Mouse (Mus musculus) brain, embryonic 14.5 days (tissue): ENCODE results near the gene Olfr319. TPM values are rescaled to one million over a fixed set of nuclear protein-coding genes. Genes with fewer than 3 reads are reported as not detected.
"Not testable (repeated sequence)": the region's sequence is repeated elsewhere in the genome, so short reads cannot be mapped to it uniquely, and the experiment has no call there.

Source experiments
- DNase-seq: peaks from one replicate; pipeline ENCODE4 v3.0.0-alpha.2; 2011; ENCODE audit warnings: low read depth
- CTCF ChIP-seq: fragments of 200-500 bp; IDR thresholded peaks from 2 replicates; pipeline ENCODE4 v1.5.1; 2012; ENCODE audit warnings: inconsistent platforms, mild to moderate bottlenecking, moderate library complexity, borderline replicate concordance; ENCODE audit not compliant: insufficient read depth, insufficient read length; ENCODE audit errors: extremely low read depth
- POLR2A ChIP-seq: fragments of 200-500 bp; IDR thresholded peaks from 2 replicates; pipeline ENCODE4 v1.6.1; 2012; ENCODE audit warnings: mild to moderate bottlenecking, inconsistent platforms, borderline replicate concordance; ENCODE audit not compliant: poor library complexity, insufficient read depth, insufficient read length, severe bottlenecking; ENCODE audit errors: extremely low read depth
- polyA plus RNA-seq: library from polyadenylated mRNA; depleted of rRNA; stranded (reverse); fragments of >200 nt; gene quantifications from 2 replicates; pipeline ENCODE4 v1.2.3, GENCODE M21; 2012; rRNA removed

The Olfr319 gene
- polyA plus RNA-seq, result 0.10 TPM in 1 of 2 replicates, not detected in the other

DNA sequence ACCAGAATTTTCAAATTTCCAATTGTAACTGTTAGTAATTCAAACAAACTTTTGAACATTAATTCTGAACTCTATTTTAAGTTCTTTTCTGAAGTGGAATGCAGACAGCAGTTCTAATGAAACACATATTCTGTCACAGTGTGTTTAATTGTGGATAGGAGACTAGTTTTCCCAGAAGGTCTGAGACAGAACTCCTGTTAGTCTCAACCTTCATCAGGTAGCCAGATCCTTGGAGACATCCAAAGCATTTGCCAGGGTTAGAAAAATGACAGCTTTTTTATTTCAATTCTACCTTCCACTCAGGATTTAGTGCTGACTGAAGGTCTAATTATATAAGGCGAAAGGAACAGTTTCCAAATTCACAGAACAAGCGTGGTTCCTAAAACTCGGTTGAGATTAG, at the start of gene Olfr319:
Gene Olfr319 (plus strand): TSS at position 301 of the 400 bp plus-strand sequence.
- TF ChIP-seq CTCF, result no peak
- no peak for TF ChIP-seq POLR2A
- no peak for DNase-seq

DNA sequence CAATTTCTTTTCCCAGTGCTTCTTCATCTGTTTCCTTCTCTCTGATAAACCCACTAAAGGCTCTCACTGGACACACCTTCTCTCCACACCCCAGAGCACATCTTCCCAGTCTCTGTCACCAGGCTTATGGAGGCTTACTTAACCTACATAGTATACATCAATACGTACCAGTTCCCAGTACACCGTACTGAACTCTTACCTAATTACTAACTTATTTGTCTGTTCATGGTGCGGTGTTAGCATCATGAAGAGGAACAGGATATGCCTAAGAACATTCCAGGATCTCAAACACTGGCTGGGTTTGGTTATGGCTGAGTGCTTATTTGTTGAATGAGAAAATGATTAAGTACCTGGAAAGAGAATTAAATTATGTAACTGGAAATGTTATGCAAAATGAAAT, 43.8 kb upstream of the Olfr319 start:
- TF ChIP-seq POLR2A, result no peak
- DNase-seq, result no peak

DNA sequence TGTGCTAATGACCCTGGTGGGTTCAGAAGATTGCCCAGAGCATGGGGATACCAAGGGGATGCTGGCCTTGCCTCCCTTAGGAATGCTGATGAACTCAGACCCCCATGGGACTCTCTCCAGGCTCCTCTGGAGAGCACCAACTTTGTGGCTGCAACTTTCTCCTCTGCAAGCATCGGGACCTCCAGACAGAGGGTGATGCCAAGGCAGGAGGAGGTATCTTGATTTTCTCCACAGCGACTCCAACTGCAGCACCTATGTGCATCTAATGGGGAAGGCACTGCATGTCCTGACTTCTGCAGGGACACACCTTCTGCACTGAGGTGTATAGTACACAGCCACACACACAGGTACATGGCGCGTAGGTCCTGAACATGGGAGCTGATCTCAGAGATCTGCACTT, 40.4 kb upstream of the Olfr319 start, which contains the start of gene Olfr322:
Gene Olfr322 (plus strand): TSS at position 187 of the 400 bp plus-strand sequence.
- TF ChIP-seq CTCF, result no peak
- no peak for TF ChIP-seq POLR2A
- DNase-seq, result no peak

DNA sequence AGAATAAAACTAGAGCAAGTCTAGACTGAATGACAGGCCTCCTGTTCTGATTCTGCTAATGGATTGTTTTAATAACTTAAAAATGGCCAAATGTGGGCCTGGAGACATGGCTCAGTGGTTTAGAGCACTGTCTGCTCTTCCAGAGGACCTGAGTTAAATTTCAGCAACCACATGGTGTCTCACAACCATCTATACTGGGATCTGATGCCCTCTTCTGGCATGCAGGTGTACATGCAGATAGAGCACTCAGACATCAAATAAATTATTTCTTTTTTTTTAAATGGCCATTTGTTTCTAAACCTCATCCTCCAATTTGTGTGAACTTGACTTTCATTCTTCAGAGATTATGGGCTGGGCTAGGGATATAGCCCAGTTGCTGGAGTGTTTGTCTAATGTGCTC, 29.7 kb upstream of the Olfr319 start:
- no peak for TF ChIP-seq POLR2A
- no peak for TF ChIP-seq CTCF
- no peak for DNase-seq

DNA sequence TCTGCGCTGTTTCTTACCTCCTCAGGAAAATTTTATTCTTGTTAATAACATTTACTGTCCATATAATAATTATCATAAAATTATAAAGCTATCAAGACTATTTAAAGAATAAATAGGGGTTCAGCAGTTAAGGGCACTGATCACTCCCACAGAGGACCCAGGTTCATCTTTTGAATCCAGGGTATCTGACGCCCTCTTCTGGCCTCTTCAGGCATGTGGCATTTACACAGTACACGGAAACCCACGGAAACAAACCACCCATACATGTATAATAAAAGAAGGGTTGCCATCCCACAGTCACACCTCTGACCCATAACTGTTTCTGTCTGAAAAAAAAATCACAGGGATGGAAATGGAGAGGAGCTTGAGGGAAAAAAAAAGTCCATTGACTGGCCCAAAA, 27.1 kb upstream of the Olfr319 start:
- peak; percentile 0 for DNase-seq
- no peak for TF ChIP-seq POLR2A
- TF ChIP-seq CTCF, result peak; percentile 31; the same call in 1 of the 2 replicates

DNA sequence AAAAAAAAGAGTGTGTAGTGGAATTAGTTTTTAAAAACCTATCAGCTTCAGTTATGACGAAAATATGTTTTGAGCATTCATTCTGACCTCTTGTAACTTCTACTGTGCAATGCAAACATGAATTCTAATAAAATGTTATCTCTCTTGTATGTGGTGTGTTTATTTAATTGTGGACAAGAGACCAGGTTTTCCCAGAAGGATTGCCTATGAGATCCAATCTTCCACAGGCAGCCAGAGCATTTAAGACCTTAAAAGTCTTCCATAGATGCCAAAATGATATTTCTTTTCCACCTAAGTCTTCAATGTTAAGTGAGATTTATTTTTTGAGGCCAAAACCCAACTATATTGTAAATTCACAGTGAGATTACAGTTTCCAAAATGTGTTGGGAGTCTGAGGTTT, 18.2 kb upstream of the Olfr319 start, which contains the start of gene Olfr320:
Gene Olfr320 (plus strand): TSS at position 301 of the 400 bp plus-strand sequence.
- no peak for DNase-seq
- TF ChIP-seq POLR2A (no peak), CTCF (no peak)

DNA sequence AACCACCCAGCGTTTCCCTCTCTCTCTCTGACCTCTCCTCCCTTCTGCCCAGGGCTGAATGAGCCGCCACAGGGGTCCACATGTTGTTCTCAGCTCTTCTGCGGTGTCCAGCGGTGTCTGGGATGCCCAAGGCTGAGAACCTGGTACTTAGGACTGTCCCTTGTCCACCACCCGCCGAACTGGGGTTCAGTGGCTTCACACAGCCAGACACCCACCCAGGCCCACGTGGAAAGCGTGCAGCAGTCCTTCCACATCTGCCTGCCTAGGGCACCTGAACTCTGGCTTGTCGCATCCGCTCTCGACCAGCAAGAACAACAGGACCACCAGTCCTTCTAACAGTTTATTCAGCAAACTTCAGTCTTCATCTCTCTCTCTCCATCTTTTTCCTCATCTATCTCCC, 10.1 kb downstream of the Olfr319 start:
- TF ChIP-seq CTCF, result no peak
- no peak for TF ChIP-seq POLR2A
- DNase-seq, result no peak

DNA sequence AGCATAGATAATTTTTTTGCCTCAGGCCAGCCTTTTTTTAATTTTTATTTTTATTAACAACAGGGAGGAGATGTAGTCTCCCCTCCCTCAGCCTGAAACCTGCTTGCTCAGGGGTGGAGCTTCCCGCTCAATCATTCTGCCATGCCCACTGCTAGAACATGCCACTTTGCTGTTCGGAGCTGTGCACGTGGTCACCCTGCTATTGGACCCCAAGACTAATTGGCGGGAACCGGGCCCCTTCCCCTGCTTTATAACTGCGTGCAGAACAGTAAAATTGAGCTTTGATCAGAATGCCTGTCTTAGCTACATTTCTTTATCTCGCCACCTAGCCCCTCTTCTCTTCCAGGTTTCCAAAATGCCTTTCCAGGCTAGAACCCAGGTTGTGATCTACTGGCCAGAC, 18.8 kb downstream of the Olfr319 start:
- not testable (repeated sequence) for DNase-seq

DNA sequence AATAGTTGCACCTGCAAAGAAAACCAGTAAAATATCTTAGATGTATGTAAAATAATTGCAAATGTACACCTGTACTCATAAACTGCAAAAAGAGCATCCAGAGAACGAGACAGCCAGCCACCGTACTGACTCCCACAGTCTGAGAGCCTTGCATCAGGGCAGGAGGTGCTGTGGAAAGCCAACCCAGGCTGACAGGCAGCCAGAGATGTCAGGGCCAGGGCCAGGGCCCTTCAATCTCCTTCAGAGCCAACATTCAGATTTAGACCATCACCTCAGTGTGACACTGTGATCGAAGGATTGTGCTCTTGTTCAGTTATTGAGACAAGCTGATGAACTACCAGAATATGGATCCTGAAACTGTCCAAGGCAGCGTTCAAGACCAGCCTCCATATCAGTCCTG, 20.7 kb downstream of the Olfr319 start:
- no peak for DNase-seq
- TF ChIP-seq CTCF (no peak), POLR2A (no peak)

DNA sequence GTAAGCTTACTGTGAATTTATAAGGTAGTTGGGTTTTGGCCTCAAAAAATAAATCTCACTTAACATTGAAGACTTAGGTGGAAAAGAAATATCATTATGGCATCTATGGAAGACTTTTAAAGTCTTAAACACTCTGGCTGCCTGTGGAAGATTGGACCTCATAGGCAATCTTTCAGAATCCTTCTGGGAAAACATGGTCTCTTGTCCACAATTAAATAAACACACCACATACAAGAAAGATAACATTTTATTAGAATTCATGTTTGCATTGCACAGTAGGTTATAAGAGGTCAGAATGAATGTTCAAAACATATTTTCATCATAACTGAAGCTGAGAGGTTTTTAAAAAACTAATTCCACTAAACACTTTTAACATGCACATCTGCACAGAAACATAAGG, 25.0 kb downstream of the Olfr319 start, which contains the start of gene Olfr318:
Gene Olfr318 (minus strand): TSS at position 101 of the 400 bp plus-strand sequence.
- no peak for TF ChIP-seq CTCF
- TF ChIP-seq POLR2A, result no peak
- no peak for DNase-seq

DNA sequence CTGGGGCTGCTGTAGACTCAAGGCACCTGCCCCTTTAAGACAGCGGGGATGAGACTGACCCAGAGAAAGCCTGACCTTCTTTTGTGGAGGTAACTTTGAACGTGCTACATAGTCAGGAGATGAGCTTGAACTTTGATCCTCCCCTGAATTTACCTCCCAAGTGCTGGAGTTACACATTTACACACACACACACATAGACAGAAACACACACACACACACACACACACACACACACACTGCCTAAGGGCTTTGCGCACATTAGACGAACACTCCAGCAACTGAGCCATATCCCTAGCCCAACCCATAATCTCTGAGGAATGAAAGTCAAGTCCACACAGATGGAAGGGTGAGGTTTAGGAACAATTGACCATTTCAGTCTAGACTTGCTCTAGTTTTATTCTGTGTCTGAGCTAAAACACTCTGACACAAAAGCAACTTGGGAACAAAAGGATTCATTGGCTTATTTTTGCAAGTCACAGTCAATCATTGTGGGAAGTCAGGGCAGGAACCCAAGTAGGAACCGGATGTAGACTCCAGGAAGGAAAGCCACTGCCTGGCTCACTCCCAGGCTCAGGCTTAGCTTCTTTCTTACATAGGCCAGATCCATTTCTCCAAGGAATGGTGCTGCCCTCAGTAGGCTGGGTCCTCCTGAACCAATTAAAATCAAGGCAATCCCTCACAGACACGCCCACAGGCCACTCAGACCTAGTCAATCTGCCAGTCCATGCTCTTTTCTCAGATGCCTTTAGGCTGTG, 29.1 kb downstream of the Olfr319 start:
- not testable (repeated sequence) for DNase-seq

DNA sequence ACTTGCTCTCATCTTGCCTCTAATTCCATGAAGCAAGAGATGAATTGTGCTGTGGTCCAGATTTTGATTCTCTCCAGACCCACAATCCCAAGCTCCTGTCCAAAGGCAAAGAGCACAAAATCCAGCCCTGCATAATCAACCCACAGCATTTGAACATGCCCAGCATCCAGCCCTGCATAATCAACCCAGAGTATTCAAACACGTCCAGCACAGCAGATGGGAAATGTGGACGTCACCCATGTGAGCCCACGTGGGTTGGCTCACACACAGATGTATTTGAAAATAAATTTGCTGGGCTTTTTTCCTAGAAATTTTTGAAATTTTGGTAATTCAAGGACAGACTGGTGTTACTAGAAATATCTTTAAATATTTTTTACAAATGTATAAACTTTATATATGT, 34.4 kb downstream of the Olfr319 start:
- DNase-seq, result peak; percentile 51
- TF ChIP-seq CTCF (no peak), POLR2A (no peak)
